Mouse (Mus musculus): ENCODE data around the gene Gm614. TPM values are rescaled to one million over a fixed set of nuclear protein-coding genes. Genes with fewer than 3 reads are reported as not detected.

The Gm614 gene
- polyA plus RNA-seq (2015; fragmentation: Nextera tagmentation; extraction: Ambion mirVana) = not detected in 2 replicates

DNA sequence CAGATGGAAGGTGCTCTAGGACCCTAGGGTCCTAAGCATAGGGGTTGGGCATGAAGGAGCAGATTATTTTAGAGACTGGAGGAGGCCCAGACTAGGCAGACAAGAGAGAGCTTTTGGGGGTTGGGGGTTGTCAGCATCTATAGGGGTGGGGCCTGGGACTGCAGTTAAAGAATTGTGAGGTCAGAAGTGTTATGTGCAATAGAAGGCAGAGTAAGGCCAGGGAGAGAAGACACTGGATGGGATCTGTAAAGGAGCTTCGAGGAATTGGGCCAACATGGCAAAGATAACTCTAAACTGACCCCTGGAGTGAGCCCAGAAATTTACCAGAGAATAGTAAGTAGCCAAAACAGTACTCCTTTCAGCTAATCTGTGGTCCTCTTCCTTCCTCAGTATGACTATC, at the start of gene Gm614:
TSS of gene Gm614 (minus strand) at position 101 of the 400 bp plus-strand sequence.
- ATAC-seq (ENCODE audit: low read depth) = no peak
- Histone ChIP-seq H3K27ac (ENCODE audit: low read length) (no peak within 1 kb of the TSS), H3K4me2 (ENCODE audit: low read depth, low read length) (no peak within 1 kb of the TSS), H3K4me1 (replicated peaks; ENCODE audit: control insufficient read depth, insufficient read depth, low read length) (0 out of 2 replicates have a peak, but pooled peaks cover 13% of the 10 kb centered on the region), H3K36me3 (ENCODE audit: control insufficient read depth, insufficient read depth, low read length) (no peaks in the 10 kb centered on the region), H3K4me3 (ENCODE audit: low read length) (no peak within 1 kb of the TSS), H3K9me3 (ENCODE audit: control insufficient read depth, low read length) (no peaks in the 10 kb centered on the region), H3K27me3 (ENCODE audit: control insufficient read depth, insufficient read depth, low read depth, low read length) (no peaks in the 10 kb centered on the region), H3K9ac (ENCODE audit: low read length) (no peak within 1 kb of the TSS)
- WGBS = 70% methylated on average over 1 of the region's 1 CpGs

DNA sequence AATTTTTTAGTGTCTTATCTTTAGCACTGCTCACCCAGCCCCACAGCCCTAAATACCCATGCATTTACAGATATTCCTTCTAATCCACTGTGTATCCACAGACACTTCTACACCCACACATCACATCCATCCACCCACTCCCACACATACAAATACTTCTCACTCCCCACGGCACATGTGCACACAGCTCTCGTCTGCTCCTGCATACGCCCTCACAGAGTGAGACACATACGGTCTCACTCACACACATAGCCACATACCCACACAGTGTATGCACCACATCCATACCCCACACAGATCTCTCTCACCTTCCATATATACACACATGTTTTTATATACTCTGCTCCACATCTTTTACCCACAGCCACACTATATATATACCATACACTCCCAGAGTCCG, 45.5 kb upstream of the Gm614 start:
- Histone ChIP-seq H3K27ac (ENCODE audit: low read length) (no peak overlapping the region), H3K4me3 (ENCODE audit: low read length) (no peak overlapping the region), H3K27me3 (ENCODE audit: control insufficient read depth, insufficient read depth, low read depth, low read length) (no peaks in the 10 kb centered on the region), H3K9ac (ENCODE audit: low read length) (no peak overlapping the region), H3K4me1 (replicated peaks; ENCODE audit: control insufficient read depth, insufficient read depth, low read length) (no peaks in the 10 kb centered on the region), H3K9me3 (ENCODE audit: control insufficient read depth, low read length) (no peaks in the 10 kb centered on the region), H3K4me2 (ENCODE audit: low read depth, low read length) (no peak overlapping the region), H3K36me3 (ENCODE audit: control insufficient read depth, insufficient read depth, low read length) (no peaks in the 10 kb centered on the region)
- ATAC-seq (ENCODE audit: low read depth) = no peak
- 81% methylated on average over 5 of the region's 5 CpGs for WGBS

DNA sequence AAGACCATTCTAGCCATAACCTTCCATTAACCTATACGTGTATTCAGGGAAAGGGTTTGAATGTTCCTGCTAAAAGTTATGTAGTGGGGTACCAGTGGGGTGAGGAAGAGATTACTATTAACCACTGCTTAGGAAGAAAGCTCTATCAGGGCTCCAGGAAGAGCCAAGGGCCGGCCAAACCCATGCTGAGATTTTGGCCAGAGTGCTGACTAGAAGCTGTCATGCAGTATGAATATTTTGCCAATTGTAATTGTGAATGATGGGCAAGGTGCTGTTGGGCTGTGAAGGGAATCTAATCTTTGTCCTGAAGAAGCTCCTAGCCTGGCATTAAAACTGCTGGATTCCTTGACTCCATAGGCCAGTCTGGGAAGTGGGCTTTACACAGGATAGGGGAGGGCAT, 40.9 kb upstream of the Gm614 start:
- H3K9ac ChIP-seq (ENCODE audit: low read length) = no peak overlapping the region
- no peak overlapping the region for H3K27ac ChIP-seq (ENCODE audit: low read length)
- no peaks in the 10 kb centered on the region for H3K36me3 ChIP-seq (ENCODE audit: control insufficient read depth, insufficient read depth, low read length)
- H3K4me1 ChIP-seq (replicated peaks; ENCODE audit: control insufficient read depth, insufficient read depth, low read length) = 0 out of 2 replicates have a peak, but pooled peaks cover 2% of the 10 kb centered on the region
- H3K4me2 ChIP-seq (ENCODE audit: low read depth, low read length) = no peak overlapping the region
- H3K27me3 ChIP-seq (ENCODE audit: control insufficient read depth, insufficient read depth, low read depth, low read length) = no peaks in the 10 kb centered on the region; the same call in 1 of the 2 replicates
- no peak overlapping the region for H3K4me3 ChIP-seq (ENCODE audit: low read length)
- WGBS = 59% methylated on average over 2 of the region's 2 CpGs
- no peaks in the 10 kb centered on the region for H3K9me3 ChIP-seq (ENCODE audit: control insufficient read depth, low read length)
- ATAC-seq (ENCODE audit: low read depth) = no peak

DNA sequence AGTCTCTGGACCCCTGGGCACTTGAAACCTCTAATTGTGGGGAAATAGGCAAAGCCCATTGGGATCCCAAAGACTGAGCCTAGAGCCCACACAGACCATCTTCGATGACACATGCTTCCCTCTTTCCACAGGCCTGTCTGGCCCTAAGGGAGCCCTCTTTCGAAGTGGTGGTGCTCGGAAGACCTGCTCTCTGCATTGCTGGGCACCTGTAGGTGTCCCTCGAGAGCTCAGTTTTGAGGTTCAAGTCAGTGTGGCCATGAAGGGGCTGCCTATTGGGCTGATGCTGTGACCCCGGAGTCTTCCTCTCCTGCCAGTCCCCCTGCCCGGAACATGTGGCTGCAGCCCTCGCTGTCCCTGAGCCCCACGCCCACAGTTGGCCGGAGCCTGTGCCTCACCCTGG, 37.9 kb upstream of the Gm614 start:
- no peak overlapping the region for H3K4me3 ChIP-seq (ENCODE audit: low read length)
- no peak for ATAC-seq (ENCODE audit: low read depth)
- no peaks in the 10 kb centered on the region for H3K9me3 ChIP-seq (ENCODE audit: control insufficient read depth, low read length)
- no peaks in the 10 kb centered on the region; the same call in 1 of the 2 replicates for H3K27me3 ChIP-seq (ENCODE audit: control insufficient read depth, insufficient read depth, low read depth, low read length)
- H3K27ac ChIP-seq (ENCODE audit: low read length) = no peak overlapping the region
- no peaks in the 10 kb centered on the region; the same call in 1 of the 2 replicates for H3K36me3 ChIP-seq (ENCODE audit: control insufficient read depth, insufficient read depth, low read length)
- H3K9ac ChIP-seq (ENCODE audit: low read length) = no peak overlapping the region
- no peak overlapping the region for H3K4me2 ChIP-seq (ENCODE audit: low read depth, low read length)
- H3K4me1 ChIP-seq (replicated peaks; ENCODE audit: control insufficient read depth, insufficient read depth, low read length) = 0 out of 2 replicates have a peak, but pooled peaks cover 2% of the 10 kb centered on the region
- WGBS = 75% methylated on average over 9 of the region's 9 CpGs

DNA sequence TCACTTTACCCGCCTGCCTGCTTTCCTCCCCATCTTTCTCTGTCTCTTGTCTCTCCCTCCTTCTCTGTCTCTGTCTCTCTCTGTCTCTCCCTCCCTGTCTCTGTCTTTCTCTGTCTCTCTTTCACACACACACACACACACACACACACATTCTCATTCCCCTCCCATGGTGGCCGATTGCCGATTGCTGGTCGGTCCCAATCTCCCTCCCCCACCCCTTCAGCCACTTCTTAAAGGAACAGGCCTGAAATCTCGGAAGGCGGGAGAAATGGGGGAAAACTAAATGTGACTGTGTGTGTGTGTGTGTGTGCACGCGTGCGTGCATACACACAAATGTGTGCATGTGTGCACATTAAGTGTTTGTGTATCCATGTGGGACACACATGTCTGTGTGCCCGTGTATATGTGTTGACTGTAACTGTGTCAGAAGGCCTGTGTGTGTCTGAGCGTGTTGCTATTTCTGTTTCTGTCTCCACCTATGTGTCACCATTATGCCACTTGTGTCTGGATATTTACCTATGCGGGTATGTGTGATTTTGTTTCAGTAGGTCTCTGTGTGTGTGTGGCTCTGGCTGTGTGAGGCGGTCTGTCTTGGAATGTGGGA, 36.7 kb upstream of the Gm614 start:
- peak overlapping the region; percentile 56 for H3K4me2 ChIP-seq (ENCODE audit: low read depth, low read length)
- H3K9ac ChIP-seq (ENCODE audit: low read length) = peak overlapping the region; percentile 14; the same call in 1 of the 2 replicates
- H3K27ac ChIP-seq (ENCODE audit: low read length) = no peak overlapping the region
- H3K36me3 ChIP-seq (ENCODE audit: control insufficient read depth, insufficient read depth, low read length) = peaks cover 3% of the 10 kb centered on the region
- peak overlapping the region; percentile 34 for H3K4me3 ChIP-seq (ENCODE audit: low read length)
- H3K9me3 ChIP-seq (ENCODE audit: control insufficient read depth, low read length) = no peaks in the 10 kb centered on the region
- 0 out of 2 replicates have a peak, but pooled peaks cover 2% of the 10 kb centered on the region for H3K4me1 ChIP-seq (replicated peaks; ENCODE audit: control insufficient read depth, insufficient read depth, low read length)
- 25% methylated on average over 13 of the region's 13 CpGs for WGBS
- peak; percentile 51 for ATAC-seq (ENCODE audit: low read depth)
- H3K27me3 ChIP-seq (ENCODE audit: control insufficient read depth, insufficient read depth, low read depth, low read length) = no peaks in the 10 kb centered on the region; the same call in 1 of the 2 replicates

DNA sequence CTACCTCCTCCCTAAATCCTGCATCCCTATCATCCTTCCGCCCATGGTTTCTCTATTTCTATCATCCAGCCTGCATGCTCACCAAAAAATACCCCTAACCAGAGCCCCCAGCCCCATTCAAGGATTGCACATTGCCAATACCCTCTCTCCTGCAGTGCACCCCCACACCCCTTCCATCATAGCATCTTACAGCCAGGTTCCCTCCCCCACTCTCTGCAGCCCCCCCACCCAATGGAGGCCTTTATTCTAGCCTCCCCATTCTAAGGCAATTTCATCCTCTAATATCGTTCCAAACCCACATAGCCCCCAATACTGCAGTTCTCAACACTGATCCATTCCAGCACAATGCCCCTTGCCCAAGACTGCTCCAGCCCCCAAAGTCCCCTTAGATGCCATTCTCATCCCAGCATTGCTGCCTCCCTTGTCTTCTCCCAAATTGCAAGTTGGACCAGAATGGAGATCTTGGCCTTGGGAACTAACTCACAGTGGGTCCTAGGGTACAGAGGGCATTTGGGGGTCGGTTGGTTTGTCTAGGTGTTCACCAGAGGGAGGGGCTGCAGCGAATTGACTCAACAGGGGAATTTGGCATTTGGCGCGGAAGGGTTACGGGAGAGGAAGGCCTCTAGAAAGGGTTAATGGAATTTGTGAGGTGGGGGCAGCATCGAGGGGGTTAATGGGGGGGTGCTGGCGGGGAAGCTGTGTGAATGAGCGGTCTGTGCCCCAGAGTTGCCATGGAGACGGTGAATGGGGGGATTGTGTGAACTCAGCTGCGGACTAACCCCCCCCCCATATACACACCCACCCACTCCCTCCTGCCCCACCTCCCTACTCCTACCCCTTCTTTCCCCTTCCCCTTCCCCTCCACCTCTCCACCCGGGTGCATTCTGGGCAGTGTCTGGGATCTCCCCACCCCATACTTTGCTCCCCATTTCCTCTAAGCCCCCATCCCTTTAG, 36.0 kb upstream of the Gm614 start:
- Histone ChIP-seq H3K4me1 (replicated peaks; ENCODE audit: control insufficient read depth, insufficient read depth, low read length) (0 out of 2 replicates have a peak, but pooled peaks cover 2% of the 10 kb centered on the region), H3K36me3 (ENCODE audit: control insufficient read depth, insufficient read depth, low read length) (peaks cover 3% of the 10 kb centered on the region), H3K27me3 (ENCODE audit: control insufficient read depth, insufficient read depth, low read depth, low read length) (no peaks in the 10 kb centered on the region; the same call in 1 of the 2 replicates), H3K4me3 (ENCODE audit: low read length) (peak overlapping the region; percentile 34), H3K27ac (ENCODE audit: low read length) (no peak overlapping the region), H3K9me3 (ENCODE audit: control insufficient read depth, low read length) (no peaks in the 10 kb centered on the region), H3K4me2 (ENCODE audit: low read depth, low read length) (peak overlapping the region; percentile 56), H3K9ac (ENCODE audit: low read length) (peak overlapping the region; percentile 20)
- peak; percentile 61 for ATAC-seq (ENCODE audit: low read depth)
- 34% methylated on average over 9 of the region's 13 CpGs for WGBS

DNA sequence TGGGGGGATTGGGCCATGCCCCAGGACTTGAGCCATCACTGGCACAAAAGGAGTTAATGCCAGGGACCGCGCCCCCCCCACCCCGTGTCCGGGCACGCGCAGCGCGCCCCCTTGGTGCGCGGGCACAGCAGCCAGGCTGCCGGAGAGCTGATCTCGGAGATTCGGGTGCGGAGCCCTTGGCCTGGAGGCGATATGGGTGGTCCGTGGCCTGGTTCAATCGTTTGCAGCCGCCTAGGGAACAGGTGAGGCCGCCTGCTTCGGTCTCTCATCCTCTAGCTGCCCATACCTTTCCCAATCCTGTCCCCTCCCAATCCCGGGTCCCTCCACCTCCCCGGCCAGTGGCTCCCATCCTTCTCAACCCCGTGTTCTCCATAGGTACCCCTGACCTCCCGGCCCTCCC, 35.3 kb upstream of the Gm614 start, which contains the start of gene Nlgn3:
TSS of gene Nlgn3 (plus strand) at position 114 of the 400 bp plus-strand sequence.
- H3K9ac ChIP-seq (ENCODE audit: low read length) = peak within 1 kb of the TSS; percentile 20
- 0 out of 2 replicates have a peak, but pooled peaks cover 2% of the 10 kb centered on the region for H3K4me1 ChIP-seq (replicated peaks; ENCODE audit: control insufficient read depth, insufficient read depth, low read length)
- no peaks in the 10 kb centered on the region for H3K9me3 ChIP-seq (ENCODE audit: control insufficient read depth, low read length)
- WGBS = 26% methylated on average over 17 of the region's 24 CpGs
- no peaks in the 10 kb centered on the region; the same call in 1 of the 2 replicates for H3K27me3 ChIP-seq (ENCODE audit: control insufficient read depth, insufficient read depth, low read depth, low read length)
- peak within 1 kb of the TSS; percentile 56 for H3K4me2 ChIP-seq (ENCODE audit: low read depth, low read length)
- H3K36me3 ChIP-seq (ENCODE audit: control insufficient read depth, insufficient read depth, low read length) = peaks cover 3% of the 10 kb centered on the region
- peak within 1 kb of the TSS; percentile 34 for H3K4me3 ChIP-seq (ENCODE audit: low read length)
- no peak within 1 kb of the TSS for H3K27ac ChIP-seq (ENCODE audit: low read length)
- ATAC-seq (ENCODE audit: low read depth) = no peak

DNA sequence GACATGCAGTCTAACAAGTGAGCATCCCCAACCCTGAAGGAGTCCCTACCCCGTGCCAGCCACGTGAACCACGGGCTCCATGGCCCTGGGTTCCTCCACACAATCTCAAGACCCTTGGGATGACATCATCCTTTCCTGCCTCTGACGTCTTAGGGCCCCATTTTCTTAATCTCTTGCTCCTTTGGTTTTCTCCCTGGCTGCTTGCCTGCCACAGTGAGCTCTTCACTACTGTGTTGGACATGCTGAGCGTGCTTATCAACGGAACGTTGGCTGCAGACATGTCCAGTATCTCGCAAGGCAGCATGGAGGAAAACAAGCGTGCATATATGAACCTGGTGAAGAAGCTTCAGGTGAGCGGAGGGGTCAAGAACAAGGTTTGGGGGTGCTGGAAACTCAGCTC, 26.3 kb upstream of the Gm614 start:
- no peak overlapping the region for H3K9ac ChIP-seq (ENCODE audit: low read length)
- H3K4me1 ChIP-seq (replicated peaks; ENCODE audit: control insufficient read depth, insufficient read depth, low read length) = no peaks in the 10 kb centered on the region
- no peak for ATAC-seq (ENCODE audit: low read depth)
- no peak overlapping the region for H3K27ac ChIP-seq (ENCODE audit: low read length)
- H3K36me3 ChIP-seq (ENCODE audit: control insufficient read depth, insufficient read depth, low read length) = peaks cover 10% of the 10 kb centered on the region
- no peak overlapping the region for H3K4me3 ChIP-seq (ENCODE audit: low read length)
- no peaks in the 10 kb centered on the region for H3K27me3 ChIP-seq (ENCODE audit: control insufficient read depth, insufficient read depth, low read depth, low read length)
- no peak overlapping the region for H3K4me2 ChIP-seq (ENCODE audit: low read depth, low read length)
- no peaks in the 10 kb centered on the region for H3K9me3 ChIP-seq (ENCODE audit: control insufficient read depth, low read length)
- 74% methylated on average over 10 of the region's 10 CpGs for WGBS

DNA sequence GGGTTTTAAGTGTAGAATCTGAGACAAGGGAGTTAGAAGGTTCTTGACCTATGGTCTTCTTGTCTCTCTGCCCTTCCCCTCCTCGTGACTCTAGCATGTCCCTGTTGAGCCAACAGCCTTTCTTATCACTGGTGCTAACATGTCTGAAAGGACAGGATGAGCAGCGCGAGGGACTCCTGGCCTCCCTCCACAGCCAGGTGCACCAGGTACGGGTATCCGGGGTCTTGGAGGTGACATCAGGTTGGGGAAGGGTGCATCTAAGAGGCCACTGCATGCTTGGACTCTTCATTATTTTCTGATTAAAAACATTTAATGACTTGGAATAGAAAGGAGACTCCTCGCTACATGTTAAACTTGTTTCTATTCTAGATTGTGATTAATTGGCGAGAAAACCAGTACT, 25.2 kb upstream of the Gm614 start:
- H3K9me3 ChIP-seq (ENCODE audit: control insufficient read depth, low read length) = no peaks in the 10 kb centered on the region
- peaks cover 10% of the 10 kb centered on the region for H3K36me3 ChIP-seq (ENCODE audit: control insufficient read depth, insufficient read depth, low read length)
- no peak overlapping the region for H3K9ac ChIP-seq (ENCODE audit: low read length)
- 78% methylated on average over 7 of the region's 7 CpGs for WGBS
- H3K4me1 ChIP-seq (replicated peaks; ENCODE audit: control insufficient read depth, insufficient read depth, low read length) = no peaks in the 10 kb centered on the region
- no peaks in the 10 kb centered on the region for H3K27me3 ChIP-seq (ENCODE audit: control insufficient read depth, insufficient read depth, low read depth, low read length)
- H3K4me2 ChIP-seq (ENCODE audit: low read depth, low read length) = no peak overlapping the region
- H3K4me3 ChIP-seq (ENCODE audit: low read length) = no peak overlapping the region
- ATAC-seq (ENCODE audit: low read depth) = no peak
- no peak overlapping the region for H3K27ac ChIP-seq (ENCODE audit: low read length)
